Mouse (Mus musculus) brain, adult 2 months (tissue): ENCODE measurements around the gene Ltb4r2.

ENCODE experiments used
- DNase-seq: peaks from one replicate; pipeline ENCODE4 v3.0.0; 2011; ENCODE audit warnings: low read depth, low spot score

Ltb4r2 gene

GRCm38 (mm10) chr14:55781310-55781709, 20.1 kb downstream of the Ltb4r2 start:
- DNase-seq, result peak; percentile 88

- no peak for DNase-seq
Observed at GRCm38 (mm10) chr14:55782361-55782960, 21.2 kb downstream of the Ltb4r2 start.

- no peak for DNase-seq
Observed at GRCm38 (mm10) chr14:55783171-55783957, 22.1 kb downstream of the Ltb4r2 start.

- no peak for DNase-seq
Observed at GRCm38 (mm10) chr14:55783958-55784235, 22.7 kb downstream of the Ltb4r2 start, which contains the start of gene Adcy4. Gene Adcy4 (minus strand): TSS chr14:55784095.

GRCm38 (mm10) chr14:55785195-55785594, 24.0 kb downstream of the Ltb4r2 start:
- no peak for DNase-seq

GRCm38 (mm10) chr14:55787731-55788130, 26.5 kb downstream of the Ltb4r2 start:
- DNase-seq, result no peak

GRCm38 (mm10) chr14:55788256-55789050, 27.2 kb downstream of the Ltb4r2 start, which contains the start of gene Ripk3:
Gene Ripk3 (minus strand): TSS chr14:55788865.
- no peak for DNase-seq

- DNase-seq, result no peak
Observed at GRCm38 (mm10) chr14:55793461-55793860, 32.2 kb downstream of the Ltb4r2 start.

GRCm38 (mm10) chr14:55793946-55794345, 32.7 kb downstream of the Ltb4r2 start:
- no peak for DNase-seq

GRCm38 (mm10) chr14:55795380-55796163, 34.3 kb downstream of the Ltb4r2 start:
- DNase-seq, result no peak
